Mouse (Mus musculus): ENCODE measurements at regions not wholly inside any gene's neighbourhood (a gene's known extent, or its start where the extent isn't known, plus 50 kb on each side); places are given as distances from the start of the nearest gene placed in this dataset.
A peak's percentile ranks its signal among the peaks of the same experiment; 100 is the strongest.

DNA sequence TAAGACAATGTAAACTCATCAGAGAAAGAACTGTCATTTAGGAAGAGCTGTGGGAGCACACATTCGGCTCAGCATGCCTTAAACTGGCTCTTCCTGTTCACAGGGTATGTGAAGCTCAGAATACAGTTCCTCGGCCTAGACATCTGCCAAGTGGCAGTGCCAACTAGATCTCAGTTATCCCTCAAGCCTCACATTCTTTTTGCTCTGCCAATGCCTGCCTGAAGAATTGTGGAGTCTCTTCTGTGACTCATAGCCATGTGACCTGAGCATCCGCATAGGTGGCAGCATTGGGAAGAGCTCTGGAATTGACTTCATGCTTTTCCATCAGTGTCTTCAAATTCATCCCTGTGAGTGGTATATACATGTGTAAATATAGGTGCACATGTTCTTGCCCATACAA is 59.7 kb downstream of the Prlhr start:
- DNase-seq = no peak

DNA sequence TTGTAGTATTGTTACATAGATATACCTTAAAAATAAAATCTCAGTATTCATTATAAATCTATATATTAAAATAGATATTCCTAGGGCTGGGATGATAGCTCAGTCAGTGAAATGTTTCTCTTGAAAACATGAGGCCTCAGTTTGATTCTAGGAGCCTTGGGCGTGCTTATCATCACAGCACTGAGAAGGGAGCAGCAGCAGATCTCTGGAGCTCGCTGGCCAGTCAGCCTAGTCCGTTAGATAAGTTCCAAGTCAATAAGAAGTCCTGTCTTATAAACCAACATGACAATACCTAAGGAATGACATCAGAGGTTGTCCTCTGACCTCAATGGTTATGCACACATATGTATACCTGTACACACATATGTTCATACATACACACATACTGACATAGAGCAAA is 68.7 kb downstream of the Prlhr start:
- no peak for DNase-seq

DNA sequence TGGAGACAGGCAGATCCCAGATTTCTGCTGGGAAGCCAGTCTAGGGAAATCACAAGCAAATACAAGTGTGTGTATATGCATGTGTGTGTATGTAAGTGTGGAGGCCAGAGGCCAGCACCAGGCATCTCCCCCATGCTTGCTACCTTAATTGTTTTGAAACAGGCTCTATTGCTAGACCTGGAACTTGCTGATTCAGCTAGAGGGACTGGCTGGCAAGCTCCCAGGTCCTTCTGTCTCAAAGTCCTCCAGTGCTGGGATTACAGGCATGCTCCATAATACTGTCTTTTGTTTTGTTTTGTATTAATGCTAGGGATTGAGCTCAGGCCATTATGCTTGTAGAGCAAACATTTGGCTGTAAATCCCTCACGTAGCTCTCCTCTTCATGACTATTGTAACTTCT is 70.4 kb downstream of the Prlhr start:
- DNase-seq = peak; percentile 46 to 65

DNA sequence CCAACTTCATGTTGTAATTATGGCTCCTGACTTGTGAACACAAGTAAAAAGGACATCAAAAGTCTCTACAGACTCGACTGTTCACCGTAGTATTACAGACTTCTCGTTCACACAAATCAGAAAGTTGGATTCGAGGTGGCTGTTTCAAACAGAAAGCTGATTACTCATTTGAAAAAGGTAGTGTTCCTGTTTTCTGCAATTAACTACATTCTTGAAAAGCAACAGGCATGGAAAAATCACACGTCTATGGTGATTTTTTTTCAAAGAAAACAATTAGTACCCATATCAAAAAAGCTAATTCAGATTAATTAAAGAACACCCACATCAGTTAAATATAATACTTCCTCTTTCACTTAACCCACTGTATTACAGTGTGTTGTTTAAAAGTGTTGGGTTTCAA is 71.5 kb downstream of the Prlhr start:
- no peak for DNase-seq

DNA sequence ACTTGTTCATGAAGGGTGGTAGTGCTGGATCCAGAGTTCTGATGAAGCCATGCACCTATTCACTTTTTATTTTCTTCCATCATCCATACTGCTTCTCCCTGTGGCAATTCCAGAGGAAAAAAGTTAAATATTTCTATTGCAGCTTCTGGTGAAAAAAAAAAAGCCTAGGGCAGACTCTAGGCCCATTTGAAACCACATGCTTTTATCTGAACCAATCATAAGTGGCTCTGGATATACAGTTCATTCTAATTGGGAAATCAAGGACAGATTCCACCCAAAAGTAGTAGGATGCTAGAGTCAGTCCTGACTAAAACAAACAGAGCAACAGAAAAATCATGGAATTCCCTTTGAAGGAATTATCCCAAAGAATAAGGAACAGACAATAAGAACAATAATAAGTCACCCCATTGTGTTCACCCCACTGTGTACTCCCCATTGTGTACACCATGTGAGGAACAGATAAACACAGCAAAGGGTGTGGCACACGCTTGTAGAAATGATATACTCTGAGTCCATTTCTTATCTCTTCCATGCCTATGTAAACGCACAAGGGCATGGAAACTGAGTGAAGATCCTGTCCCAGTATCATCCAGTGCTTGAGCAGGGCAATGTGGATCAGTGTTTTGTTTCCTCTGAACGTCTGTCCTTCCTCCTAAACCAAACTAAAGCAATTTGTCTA is 81.4 kb downstream of the Prlhr start:
- DNase-seq = no peak

DNA sequence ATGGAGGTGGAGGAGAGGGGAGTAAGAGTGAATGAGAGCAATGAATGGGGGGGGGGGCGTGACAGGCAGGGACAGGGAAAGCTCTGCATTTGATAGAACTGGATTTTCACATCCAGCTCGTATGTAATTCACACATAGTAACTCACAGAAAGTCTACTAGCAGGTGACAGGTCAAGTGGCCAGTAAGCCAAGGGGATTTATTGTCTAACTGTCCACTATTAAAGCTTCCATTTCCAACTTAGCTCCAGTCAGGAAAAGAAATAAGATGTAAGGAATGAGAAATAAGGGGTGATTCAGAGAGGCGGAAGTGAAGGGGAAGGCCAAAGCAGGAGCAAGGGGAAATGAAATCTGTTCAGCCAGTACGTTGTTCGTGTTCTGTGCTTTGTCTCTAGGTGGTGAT is 83.4 kb downstream of the Prlhr start:
- no peak for DNase-seq

DNA sequence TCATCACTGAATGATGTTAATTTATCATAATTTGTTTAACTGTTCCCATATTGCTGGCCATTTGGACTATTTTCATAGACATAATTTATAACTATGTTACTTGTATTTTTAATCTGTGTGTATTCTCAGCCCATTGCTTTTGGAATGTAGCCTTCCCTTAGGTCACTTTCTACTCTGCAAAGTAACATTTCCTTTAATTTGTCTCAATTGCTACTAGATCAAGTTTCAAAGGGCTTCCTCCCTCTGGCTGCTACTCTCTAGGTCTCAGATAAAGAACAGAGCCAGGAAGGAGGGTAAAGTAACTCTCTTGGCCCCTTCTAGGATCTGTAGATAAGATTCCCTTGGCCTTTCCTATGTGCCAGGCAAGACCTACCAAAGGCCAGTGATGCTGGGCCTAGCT is 85.4 kb downstream of the Prlhr start:
- DNase-seq = no peak

DNA sequence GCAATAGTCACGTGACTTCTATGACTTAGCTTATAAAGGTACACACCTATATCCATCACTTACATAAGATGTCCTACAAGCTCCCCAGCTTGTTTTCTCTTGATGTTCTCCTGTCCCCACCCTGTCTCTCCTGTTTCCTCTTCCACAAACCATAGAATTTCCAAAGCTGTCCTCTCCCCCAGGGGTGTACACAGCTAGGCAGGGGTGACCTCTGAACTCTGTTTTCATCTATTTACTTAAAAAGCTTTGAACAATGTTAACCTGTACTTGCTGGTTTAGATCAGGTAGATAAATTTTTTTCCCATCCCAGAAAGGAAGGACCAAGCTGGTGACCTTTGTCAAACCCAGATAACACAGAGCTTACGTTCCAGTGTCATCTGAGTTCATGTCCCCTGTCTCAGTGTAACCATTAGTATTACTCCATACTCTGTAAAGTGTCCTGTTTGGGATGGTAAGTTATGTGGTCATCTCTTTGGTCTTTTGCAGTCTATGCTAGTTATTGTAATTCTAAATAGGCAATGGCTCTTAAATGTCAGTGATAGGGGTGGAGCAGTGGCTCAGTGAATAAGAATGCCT is 89.0 kb downstream of the Prlhr start:
- DNase-seq = no peak

DNA sequence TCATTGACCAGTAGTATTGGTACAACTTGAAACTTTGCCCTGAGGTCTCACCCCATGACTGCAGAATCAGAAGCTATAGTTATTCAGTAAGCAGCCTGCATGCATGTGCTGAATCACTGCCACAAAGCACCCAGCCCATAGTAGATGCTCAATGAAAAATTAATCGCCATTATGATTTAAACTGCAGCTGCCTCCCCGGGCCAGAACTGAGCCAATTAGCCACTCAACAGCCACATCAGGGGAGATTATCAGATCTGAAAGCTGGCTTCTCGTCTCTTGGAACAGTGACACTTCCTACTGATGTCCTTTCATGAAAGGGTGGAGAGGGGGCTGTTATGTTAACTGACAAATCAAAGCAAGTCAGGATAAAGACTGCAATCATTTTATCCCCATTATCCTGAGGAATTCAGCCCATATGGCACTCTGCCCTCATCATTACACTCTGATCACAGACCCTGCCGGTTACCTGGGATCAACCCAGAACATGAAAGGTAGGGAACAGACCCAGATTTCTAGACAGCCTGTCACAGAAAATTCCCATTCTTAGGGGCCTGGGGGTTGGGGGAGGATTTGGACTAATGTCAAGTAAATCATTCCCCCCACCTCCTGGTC is 104.0 kb downstream of the Prlhr start:
- DNase-seq = no peak

DNA sequence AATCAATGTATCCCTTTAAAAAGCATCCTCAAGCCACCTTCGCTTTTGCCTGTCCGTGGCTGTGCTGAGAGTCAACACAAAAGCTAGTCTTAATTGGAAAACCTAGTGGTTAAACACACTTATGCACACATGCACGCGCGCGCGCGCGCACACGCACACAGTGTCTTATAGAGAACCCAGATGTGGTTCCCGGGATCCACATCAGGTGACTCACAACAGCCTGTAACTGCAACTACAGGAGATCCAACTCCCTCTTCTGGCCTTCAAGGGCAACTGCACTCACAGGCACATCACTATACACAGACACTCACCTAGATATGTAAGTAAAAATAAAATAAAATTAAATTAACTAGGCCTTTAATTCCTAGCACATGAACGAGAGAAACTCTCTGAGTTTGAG is 118.4 kb upstream of the Fam204a start:
- DNase-seq = no peak

DNA sequence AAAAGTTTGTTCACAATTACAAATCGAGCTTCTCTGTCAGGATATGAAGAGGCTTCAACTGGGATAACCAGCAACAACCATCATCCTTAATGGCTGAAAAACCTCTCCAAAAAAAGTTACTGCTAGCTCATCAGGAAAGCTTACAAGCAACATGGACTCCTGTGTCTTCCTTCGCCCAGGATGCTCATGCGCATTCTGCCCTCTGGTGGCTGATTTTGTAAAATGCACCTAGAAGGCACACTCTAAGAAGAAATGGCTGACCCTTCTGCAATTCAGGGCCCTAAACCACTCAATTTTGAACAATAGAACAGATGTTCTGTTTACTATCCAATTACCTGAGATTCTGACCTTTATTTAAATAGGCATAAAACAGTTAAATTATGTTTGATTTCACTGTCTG is 115.0 kb upstream of the Fam204a start:
- DNase-seq = peak; percentile 72 to 78

DNA sequence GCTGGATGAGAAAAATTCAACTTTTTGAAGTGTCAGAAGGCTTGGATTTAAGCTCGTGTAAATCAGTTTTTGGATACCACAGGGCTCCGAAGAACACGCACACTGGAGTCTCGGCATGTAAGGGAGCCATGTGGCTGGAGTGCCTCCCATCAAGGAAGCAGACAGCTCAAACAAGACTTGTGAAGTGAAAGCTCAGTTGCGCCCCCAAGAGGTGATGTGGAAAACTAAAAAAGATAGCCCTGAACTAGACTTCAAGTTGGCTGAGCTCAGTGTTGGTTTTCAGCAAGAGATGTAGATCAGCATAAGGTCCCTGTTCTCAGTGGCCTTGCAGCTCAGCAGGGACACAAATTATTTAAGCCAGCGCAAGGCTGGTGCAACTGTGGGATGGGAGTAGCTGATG is 113.7 kb upstream of the Fam204a start:
- DNase-seq = peak in 1 of 2 experiments; percentile 44

DNA sequence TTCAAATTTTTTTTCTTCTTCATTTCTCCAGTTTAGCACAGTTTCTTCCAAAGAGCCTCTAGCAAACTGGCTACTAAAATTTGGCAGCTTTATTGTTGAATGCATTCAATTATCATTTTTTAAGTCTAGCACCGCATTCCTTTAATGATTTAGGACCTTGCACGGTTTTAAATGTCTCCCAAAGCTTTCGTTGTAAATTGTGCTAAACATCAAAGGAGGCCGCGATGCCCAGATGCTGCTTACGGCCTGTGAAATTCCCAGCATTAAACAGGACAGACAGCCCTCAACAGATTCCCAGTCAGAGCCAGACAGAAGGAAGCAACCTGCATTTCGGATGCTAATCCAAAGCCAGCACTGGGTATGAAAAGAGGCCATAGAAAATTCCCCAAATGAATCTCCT is 108.0 kb upstream of the Fam204a start:
- peak; percentile 20 to 35 for DNase-seq

DNA sequence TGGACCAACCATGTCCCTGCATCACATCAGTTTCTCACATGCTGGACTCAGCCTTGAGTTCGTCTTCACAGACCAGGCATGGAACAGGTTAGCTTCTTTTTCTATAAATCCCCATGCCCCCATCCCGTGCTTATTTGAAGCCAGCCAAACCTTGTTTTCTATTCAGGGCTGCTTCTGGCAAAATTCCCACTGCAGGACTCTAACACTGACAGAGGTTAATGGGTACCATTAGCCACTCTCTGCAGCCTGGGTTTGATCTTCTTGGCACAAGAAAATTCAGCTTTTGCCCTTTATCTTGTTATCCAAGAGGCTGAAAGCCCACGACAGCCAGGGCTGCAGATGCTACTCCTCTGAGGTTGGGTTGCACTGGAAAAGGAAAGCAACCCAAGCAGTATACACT is 101.8 kb upstream of the Fam204a start:
- DNase-seq = no peak

DNA sequence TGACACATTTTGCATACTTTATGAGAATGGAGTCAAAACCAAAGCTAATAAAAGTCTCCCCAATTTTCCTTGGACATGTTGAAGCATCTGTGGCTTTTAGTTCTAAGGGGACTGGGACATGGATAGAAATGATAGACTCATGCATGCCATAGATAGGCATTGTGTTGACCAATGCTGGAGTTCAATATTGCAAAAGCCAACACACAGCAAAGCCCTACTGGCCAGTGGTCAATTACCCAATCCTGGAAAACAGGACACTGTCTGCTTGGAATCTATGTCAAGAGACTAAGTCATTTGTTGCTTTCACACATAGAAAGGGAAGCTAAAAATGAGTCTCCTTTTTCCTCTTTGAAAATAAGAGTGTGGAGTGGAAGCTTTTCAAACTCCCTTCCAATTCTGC is 99.1 kb upstream of the Fam204a start:
- DNase-seq = no peak

DNA sequence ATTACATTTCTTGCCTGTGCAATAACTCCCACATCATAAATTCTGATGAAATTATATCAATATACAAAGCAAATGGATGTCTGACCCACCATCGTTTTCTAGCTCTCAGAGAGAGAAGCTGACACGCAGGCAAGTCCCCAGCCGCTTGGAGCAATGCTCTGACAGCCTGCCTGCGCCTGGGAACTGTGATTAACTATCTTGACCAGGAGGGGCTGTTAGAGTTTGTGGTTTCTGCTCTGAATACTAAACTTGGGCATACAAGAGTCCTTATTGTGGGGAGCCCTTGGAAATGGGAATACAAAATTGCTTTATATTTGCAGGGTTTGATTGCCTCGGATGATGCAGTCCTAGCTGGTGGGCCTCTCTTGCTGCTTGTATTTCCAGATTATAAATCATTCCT is 98.6 kb upstream of the Fam204a start:
- peak in 1 of 2 experiments; percentile 6 for DNase-seq

DNA sequence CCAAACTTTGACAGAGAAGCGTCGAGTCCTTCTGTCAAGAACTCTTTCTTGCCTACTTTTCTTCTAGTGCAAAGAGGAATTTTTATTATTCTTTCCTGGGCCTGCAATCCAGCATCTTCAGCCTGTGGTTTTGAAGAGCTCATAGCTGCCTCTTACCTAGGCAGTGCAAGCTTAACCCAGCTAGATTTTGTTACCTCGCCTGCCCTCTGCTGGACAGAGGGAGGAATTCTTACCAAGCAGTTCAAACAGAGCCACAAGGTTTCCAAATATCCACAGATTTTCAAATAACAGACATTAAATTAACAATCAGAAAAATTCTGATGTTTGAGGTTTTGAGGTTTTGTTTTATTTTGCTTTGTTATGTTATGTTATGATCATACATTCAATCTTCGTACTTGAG is 84.1 kb upstream of the Fam204a start:
- peak; percentile 82 to 84 for DNase-seq

DNA sequence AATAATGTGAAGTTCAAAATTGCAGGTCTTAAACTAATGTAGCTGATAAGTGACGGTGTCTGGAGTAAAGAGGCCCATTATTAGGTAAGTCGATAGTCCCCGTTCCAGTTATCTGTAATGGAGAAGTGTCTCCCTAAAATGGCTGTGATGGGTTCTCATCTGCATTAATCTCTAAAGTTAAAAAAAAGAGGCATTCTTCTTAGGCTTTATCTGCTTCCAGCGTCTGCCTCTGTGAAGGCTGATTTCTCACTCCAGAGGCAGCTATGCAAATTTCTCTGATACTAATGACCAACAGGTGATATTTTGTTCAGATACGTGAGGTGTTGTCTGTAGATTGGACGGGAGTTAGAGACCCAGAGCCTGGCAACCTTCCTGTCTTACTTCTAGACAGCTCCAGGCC is 75.9 kb upstream of the Fam204a start:
- no peak for DNase-seq

DNA sequence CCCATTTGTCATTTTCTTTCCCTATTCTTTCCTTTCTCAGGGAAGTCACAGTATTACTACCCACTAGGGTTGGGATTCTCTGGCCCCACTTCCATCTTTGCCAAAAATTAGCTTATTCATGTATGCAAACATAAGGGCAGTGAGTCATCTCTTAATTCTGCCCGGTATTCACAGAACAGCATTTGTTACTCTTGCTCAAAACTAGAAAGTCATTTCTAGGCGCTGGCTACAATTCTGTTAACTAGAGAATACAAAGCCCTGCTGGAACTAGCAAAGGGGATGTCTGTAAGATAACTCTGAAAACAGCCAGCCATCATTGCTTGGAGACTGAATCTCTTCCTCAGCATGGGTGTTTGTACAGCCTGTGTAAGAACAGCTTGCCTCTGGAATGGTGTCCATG is 74.4 kb upstream of the Fam204a start:
- DNase-seq = no peak

DNA sequence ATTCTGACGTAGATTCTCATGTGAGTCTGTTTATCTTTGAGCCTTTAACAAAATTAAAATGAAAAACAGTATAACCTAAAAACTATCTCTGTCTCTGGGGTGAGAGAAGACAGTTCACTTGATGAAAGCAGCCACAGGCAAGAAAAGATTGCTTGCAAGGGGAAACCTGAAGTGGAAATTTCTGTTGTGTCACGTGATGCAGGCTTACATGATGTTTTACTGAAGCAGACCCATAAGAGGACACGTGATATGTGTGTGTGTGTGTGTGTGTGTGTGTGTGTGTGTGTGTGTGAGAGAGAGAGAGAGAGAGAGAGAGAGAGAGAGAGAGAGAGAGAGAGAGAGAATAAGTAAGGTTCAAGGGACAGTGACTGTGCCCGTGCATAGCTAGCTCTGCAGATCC is 63.7 kb upstream of the Fam204a start:
- no peak for DNase-seq

DNA sequence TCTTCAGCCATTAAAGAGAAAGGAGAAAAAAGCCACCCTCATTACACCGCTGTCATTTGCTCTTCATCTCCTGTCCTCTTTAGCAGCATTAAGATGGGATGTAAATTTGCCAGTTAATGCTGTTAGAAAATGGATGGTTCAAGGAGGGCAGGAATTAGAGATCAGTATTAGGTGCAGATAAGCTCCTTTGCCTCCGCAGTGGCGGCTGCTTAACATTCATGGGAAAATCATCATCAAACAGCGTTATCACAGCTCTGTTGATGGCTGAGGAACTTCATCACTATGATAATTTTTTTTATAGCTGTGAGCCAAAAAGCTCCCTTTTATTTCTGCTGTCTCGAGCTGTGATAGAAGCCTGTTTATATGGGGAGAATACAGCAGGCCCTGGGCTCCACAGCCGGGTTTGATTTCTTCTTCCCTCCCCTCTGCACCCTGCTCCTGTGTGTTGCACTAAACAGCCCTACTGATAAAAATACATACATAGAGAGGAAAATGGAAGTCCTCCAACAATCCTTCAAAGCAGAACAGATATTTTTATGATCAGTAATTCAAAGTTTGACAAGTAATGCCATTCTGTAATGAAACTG is 60.4 kb upstream of the Fam204a start:
- DNase-seq = no peak

DNA sequence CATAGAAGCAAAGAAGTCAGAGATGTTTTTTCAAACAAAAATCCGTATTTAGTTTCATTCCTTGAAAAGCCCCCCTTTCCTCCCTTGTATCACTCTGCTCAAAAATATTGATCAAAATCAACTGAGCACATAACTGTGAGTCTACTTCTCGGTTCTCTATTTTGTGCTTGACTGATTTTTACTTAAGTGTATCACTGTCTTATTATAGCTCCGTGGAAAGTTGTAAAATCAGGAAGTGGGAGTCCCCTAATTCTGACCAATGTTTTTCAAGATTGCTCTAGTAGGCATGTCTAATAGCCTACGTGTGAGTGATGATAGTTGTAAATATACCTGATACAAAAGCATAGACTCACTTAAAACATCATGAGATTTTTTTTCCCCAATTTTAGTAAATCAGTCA is 58.4 kb upstream of the Fam204a start:
- DNase-seq = no peak
